In genomic region chr16:23201498-23201897, GRCm38 (mm10) we compare ENCODE assay signal across 45 mouse cellular contexts. TPM values are rescaled to one million over a fixed set of nuclear protein-coding genes. Genes with fewer than 3 reads are reported as not detected.
"Had no signal": no experiment of that assay in that cellular context is flagged by ENCODE, and none has a peak within 500 bp of the region (broad histone marks: within the 10 kb centered on the region; RNA-seq: fewer than 3 reads in every experiment).

No protein-coding gene starts in this region.

- H3K4me1 ChIP-seq: heart, embryonic 12.5 days; heart, embryonic 13.5 days; heart, embryonic 15.5 days; hindbrain, embryonic 10.5 days; hindbrain, embryonic 12.5 days; hindbrain, embryonic 13.5 days; hindbrain, embryonic 15.5 days; intestine, embryonic 15.5 days had no signal

- H3K36me3 ChIP-seq: heart, embryonic 12.5 days; heart, embryonic 13.5 days; heart, embryonic 15.5 days; hindbrain, embryonic 10.5 days; hindbrain, embryonic 12.5 days; hindbrain, embryonic 13.5 days; hindbrain, embryonic 15.5 days; intestine, embryonic 15.5 days; kidney, embryonic 15.5 days had no signal

- H3K9me3 ChIP-seq: heart, embryonic 12.5 days; heart, embryonic 13.5 days; heart, embryonic 15.5 days; hindbrain, embryonic 10.5 days; hindbrain, embryonic 12.5 days; hindbrain, embryonic 13.5 days; hindbrain, embryonic 15.5 days; intestine, embryonic 15.5 days; kidney, embryonic 15.5 days had no signal

- H3K27me3 ChIP-seq: heart, embryonic 12.5 days; heart, embryonic 13.5 days; heart, embryonic 15.5 days; hindbrain, embryonic 12.5 days; hindbrain, embryonic 13.5 days; hindbrain, embryonic 15.5 days; intestine, embryonic 15.5 days; kidney, embryonic 15.5 days had no signal

- H3K4me2 ChIP-seq: heart, embryonic 12.5 days; heart, embryonic 13.5 days; heart, embryonic 15.5 days; hindbrain, embryonic 12.5 days; hindbrain, embryonic 13.5 days; hindbrain, embryonic 14.5 days; hindbrain, embryonic 15.5 days; intestine, embryonic 15.5 days; kidney, embryonic 15.5 days had no signal

- H3K27ac ChIP-seq: heart, embryonic 13.5 days; heart, embryonic 15.5 days; hindbrain, embryonic 10.5 days; hindbrain, embryonic 12.5 days; hindbrain, embryonic 13.5 days; hindbrain, embryonic 14.5 days; hindbrain, embryonic 15.5 days; hindbrain, postnatal 0 days; intestine, embryonic 15.5 days; kidney, embryonic 15.5 days; kidney, postnatal 0 days; layer of hippocampus, adult 2 months; left cerebral cortex, adult 2 months had no signal

- H3K4me3 ChIP-seq: heart, embryonic 12.5 days; heart, embryonic 13.5 days; heart, embryonic 15.5 days; hindbrain, embryonic 10.5 days; hindbrain, embryonic 12.5 days; hindbrain, embryonic 13.5 days; hindbrain, embryonic 15.5 days; intestine, embryonic 15.5 days; kidney, embryonic 15.5 days; layer of hippocampus, adult 2 months; left cerebral cortex, adult 2 months had no signal

- DNase-seq: heart, postnatal 10 days; heart, postnatal 14 days; heart, postnatal 36 days; heart, postnatal 4 days; kidney, adult 11 months; kidney, adult 18-20 months; kidney, adult 2 months; kidney, adult 8-10 months; kidney, adult 9 months; kidney, postnatal 10 days; kidney, postnatal 14 days; kidney, postnatal 25 days; kidney, postnatal 36 days; kidney, postnatal 4 days; layer of hippocampus, adult 9-11 months; layer of hippocampus, postnatal 36 days had no signal

- H3K9ac ChIP-seq: heart, embryonic 12.5 days; heart, embryonic 13.5 days; heart, embryonic 15.5 days; hindbrain, embryonic 12.5 days; hindbrain, embryonic 13.5 days; hindbrain, embryonic 14.5 days; hindbrain, embryonic 15.5 days; intestine, embryonic 15.5 days; kidney, embryonic 15.5 days had no signal

RNA-seq across cellular contexts. Expression of gene Adipoq, which starts 55.2 kb away (rescaled TPM):
- total RNA-seq: hematopoietic stem cell, adult 5-6 weeks; hindbrain, postnatal 0 days; layer of hippocampus, adult 18-20 months; layer of hippocampus, adult 2 months; layer of hippocampus, adult 8-10 months; layer of hippocampus, postnatal 10 days; layer of hippocampus, postnatal 14 days; layer of hippocampus, postnatal 25 days; layer of hippocampus, postnatal 36 days; left cerebral cortex, adult 18-20 months; left cerebral cortex, adult 2 months; left cerebral cortex, adult 8-10 months had no signal
- polyA plus RNA-seq: heart, embryonic 15.5 days; heart, embryonic 16.5 days; hindbrain, embryonic 10.5 days; hindbrain, embryonic 11.5 days; hindbrain, embryonic 12.5 days; hindbrain, embryonic 13.5 days; hindbrain, embryonic 14.5 days; hindbrain, embryonic 15.5 days; hindbrain, embryonic 16.5 days; hindbrain, postnatal 0 days; intestine, embryonic 14.5 days; intestine, embryonic 15.5 days; intestine, embryonic 16.5 days; intestine, postnatal 0 days; kidney, embryonic 14.5 days; kidney, embryonic 15.5 days had no signal
